Mouse (Mus musculus) testis, adult 2 months (tissue): ENCODE data around the gene Igsf3.

Experiments used
- CTCF ChIP-seq: fragments of 200-500 bp; IDR thresholded peaks from 2 replicates; pipeline ENCODE4 v1.5.1; 2012; ENCODE audit warnings: low read depth, mild to moderate bottlenecking, inconsistent platforms, low read length, moderate library complexity; ENCODE audit not compliant: control insufficient read depth, insufficient read depth, insufficient replicate concordance
- POLR2A ChIP-seq: fragments of 200-500 bp; IDR thresholded peaks from 2 replicates; pipeline ENCODE4 v1.6.1; 2012; ENCODE audit warnings: low read depth, mild to moderate bottlenecking, inconsistent platforms, low read length, moderate library complexity; ENCODE audit not compliant: control insufficient read depth

DNA sequence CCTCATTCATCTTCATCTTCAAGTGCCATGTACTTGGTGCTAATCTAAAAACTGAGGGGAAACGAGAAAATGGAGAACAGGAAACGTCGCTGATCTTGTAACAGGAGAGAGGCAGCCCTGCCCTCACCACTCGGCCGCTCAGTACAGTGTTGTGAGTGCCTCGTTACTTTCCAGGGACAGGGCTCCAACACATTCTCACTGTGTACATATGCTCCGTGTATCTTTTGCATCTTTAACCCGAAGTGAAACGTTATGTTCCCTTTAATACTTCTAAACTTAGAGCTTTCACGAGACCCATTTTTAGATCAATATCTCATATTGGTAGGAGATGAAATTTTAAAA is 42.7 kb downstream of the Igsf3 start:
- TF ChIP-seq CTCF: no peak
- no peak for TF ChIP-seq POLR2A
